Mouse (Mus musculus) MEL-GATA-1-ER (cell line): ENCODE results near the gene Olfr347.

Experiments
- DNase-seq: peaks from one replicate; pipeline ENCODE4 v3.0.0-alpha.2; 2012; ENCODE audit warnings: low read depth; ENCODE audit errors: extremely low read depth

Olfr347 gene

DNA sequence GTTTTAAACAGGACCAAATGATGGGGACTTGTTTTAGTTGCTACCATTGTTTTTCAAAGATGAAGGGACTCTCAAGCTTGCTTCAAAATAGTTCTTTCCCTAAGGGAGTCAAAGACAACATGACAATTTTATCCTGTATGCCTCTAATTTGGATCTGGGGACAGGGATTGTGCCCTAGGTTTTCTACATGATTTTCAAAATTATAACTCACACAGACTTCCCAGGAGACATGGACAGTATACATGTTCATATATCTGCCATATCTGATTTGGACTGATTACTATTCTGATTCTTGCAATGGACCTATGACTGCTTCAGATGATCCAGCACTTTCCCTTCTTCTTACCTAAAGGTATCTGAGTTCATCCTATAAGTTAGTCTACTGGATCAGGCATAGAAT lies at the start of gene Olfr347:
Gene Olfr347 (plus strand): TSS at position 301 of the 400 bp plus-strand sequence.
- DNase-seq, result no peak

DNA sequence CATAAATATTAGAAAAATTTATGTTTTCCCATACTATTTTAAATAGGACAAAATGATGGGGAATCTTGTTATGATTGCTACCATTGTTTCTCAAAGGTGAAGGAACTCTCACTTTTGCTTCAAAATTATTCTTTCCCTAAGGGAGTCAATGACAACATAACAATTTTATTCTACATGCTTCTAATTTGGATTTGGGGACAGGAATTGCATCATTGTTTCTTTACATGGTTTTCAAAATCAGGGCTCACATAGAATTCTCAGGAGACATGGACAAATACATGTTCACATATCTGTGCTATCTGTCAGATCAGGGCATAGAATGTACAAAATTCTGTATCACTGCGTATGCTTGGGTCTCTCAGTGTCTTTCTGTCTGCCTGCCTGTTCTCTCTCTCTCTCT lies 46.2 kb upstream of the Olfr347 start, which contains the start of gene Olfr346:
Gene Olfr346 (plus strand): TSS at position 301 of the 400 bp plus-strand sequence.
- no peak for DNase-seq

DNA sequence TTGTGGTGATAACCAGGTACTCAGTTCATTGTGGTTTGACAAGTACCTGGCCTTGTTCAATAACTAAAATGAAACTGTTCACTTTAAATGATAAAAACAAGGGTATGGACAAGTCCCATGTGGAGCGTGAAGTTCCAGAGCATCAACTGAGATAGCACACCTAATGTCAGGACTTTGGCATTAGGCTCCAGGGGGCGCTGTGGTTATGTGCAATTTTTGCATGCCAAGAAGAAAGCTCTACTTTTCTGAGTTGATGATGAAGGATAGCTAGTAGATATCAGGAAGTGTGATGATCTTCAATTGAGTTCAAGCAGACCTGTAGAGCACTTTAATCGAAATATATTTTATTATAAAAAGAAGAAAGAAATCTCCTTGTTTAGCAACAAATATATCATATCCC lies 4.5 kb downstream of the Olfr347 start:
- no peak for DNase-seq

DNA sequence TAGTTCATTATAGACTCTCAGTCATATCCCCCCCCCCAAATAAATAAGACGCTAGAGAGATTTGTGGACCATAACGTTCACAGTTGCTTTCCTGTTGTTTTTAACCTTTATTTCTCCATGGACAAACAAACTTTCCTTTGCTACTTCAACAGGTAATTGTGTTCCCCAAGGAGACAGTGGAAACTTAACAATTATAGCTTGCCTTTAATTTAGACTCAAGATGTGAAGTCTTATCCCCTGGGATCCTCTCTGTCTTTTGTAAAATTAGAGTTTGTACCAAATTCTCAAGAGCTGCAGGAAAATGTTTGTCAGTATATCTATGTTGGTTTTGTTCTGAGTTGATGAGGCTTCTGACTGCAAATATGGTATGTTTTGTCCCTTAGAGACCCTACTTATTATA lies 52.3 kb downstream of the Olfr347 start, which contains the start of gene Olfr348:
Gene Olfr348 (plus strand): TSS at position 301 of the 400 bp plus-strand sequence.
- no peak for DNase-seq
